Mouse (Mus musculus): ENCODE measurements around the gene Ube2e2. TPM values are rescaled to one million over a fixed set of nuclear protein-coding genes. Genes with fewer than 3 reads are reported as not detected.
"Not testable (repeated sequence)": the region's sequence is repeated elsewhere in the genome, so short reads cannot be mapped to it uniquely, and the experiment has no call there.

Gene Ube2e2
- total and polyA plus RNA-seq, 2 experiments from 2014 or later: 38.5 to 44.5 TPM

DNA sequence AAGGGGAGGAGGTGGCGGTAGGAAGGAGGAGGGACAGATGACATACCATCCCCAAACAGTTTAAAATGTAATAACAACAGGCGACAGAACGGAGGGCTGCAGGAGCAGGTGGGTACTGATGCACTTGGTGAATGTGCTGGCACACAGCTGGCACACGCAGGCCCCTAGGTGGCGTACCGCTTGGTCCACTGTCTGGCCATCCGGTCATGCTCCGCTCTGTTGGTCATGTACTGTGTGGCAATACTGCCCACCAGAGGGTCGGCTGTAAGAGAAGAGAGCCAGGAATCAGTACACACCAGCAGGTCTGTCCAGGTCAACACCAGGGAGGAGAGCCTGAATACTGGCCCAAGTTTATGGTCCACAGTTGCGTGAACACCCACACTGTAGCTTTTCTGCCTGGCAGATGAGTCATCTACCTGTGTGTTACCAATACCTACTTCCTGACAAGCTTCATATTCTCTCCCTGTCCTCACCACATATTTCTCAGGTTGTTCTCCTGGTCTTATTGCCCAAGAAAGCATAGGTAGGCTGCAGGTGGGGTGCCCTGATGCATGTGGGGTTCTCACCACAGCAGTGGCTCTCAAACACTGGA, 319.8 kb downstream of the Ube2e2 start:
- H3K27me3 ChIP-seq (ENCODE audit: control insufficient read depth, insufficient read depth, low read length): no peaks in the 10 kb centered on the region
- no peak overlapping the region for H3K27ac ChIP-seq (ENCODE audit: low read depth)
- DNase-seq (ENCODE audit: low spot score) (no peak), ATAC-seq (ENCODE audit: insufficient read depth, low read depth) (no peak)
- TF ChIP-seq CTCF (IDR thresholded peaks at IDR 0.05; ENCODE audit: low read depth): no peak
- TF ChIP-seq EP300 (IDR thresholded peaks at IDR 0.05; ENCODE audit: low read depth): no peak
- no peak overlapping the region for H3K4me3 ChIP-seq (ENCODE audit: low read depth, low read length)
- H3K9me3 ChIP-seq (replicated peaks; ENCODE audit: control insufficient read depth, low read length): no peaks in the 10 kb centered on the region
- no peak overlapping the region for H3K4me2 ChIP-seq (ENCODE audit: low read depth, low read length)
- 90% methylated on average over 10 of the region's 10 CpGs for WGBS
- H3K9ac ChIP-seq (replicated peaks; ENCODE audit: low read depth, low read length): no peak overlapping the region
- H3K4me1 ChIP-seq (ENCODE audit: control insufficient read depth, insufficient read depth): no peaks in the 10 kb centered on the region
- no peaks in the 10 kb centered on the region for H3K36me3 ChIP-seq (replicated peaks; ENCODE audit: control insufficient read depth, insufficient read depth, low read length)

- no peak overlapping the region for H3K4me3 ChIP-seq (ENCODE audit: low read depth, low read length)
- H3K9me3 ChIP-seq (replicated peaks; ENCODE audit: control insufficient read depth, low read length): no peaks in the 10 kb centered on the region
- no peaks in the 10 kb centered on the region for H3K27me3 ChIP-seq (ENCODE audit: control insufficient read depth, insufficient read depth, low read length)
- TF ChIP-seq EP300 (IDR thresholded peaks at IDR 0.05; ENCODE audit: low read depth) (no peak), CTCF (IDR thresholded peaks at IDR 0.05; ENCODE audit: low read depth) (no peak)
- 84% methylated on average over 4 of the region's 4 CpGs for WGBS
- no peak for DNase-seq (ENCODE audit: low spot score)
- H3K27ac ChIP-seq (ENCODE audit: low read depth): no peak overlapping the region
- H3K4me1 ChIP-seq (ENCODE audit: control insufficient read depth, insufficient read depth): no peaks in the 10 kb centered on the region
- H3K36me3 ChIP-seq (replicated peaks; ENCODE audit: control insufficient read depth, insufficient read depth, low read length): no peaks in the 10 kb centered on the region
- no peak overlapping the region for H3K9ac ChIP-seq (replicated peaks; ENCODE audit: low read depth, low read length)
- ATAC-seq (ENCODE audit: insufficient read depth, low read depth): no peak
- no peak overlapping the region for H3K4me2 ChIP-seq (ENCODE audit: low read depth, low read length)
These were observed 320.6 kb downstream of the Ube2e2 start for GRCm38 (mm10) chr14:18573286-18573956.

DNA sequence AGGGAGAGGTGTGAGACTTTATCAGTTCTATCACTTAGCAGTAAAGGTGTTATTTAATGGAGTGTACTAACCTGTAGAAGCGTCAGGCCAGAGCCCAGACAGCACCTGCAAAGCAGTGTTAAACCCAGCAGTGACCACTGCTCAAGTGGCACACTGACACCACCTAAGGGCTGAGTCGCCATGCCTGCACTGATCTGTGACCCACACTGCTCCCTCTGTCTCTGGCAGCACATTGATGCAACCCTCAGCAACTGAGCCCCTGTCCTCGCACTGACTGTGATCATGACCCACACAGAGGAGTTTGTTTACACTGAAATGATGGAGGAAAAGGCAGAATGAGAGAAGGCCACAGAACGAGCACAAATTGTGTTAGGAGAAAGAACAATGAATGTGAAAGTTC, 321.2 kb downstream of the Ube2e2 start:
- Histone ChIP-seq H3K27me3 (ENCODE audit: control insufficient read depth, insufficient read depth, low read length) (no peaks in the 10 kb centered on the region), H3K27ac (ENCODE audit: low read depth) (no peak overlapping the region), H3K4me3 (ENCODE audit: low read depth, low read length) (no peak overlapping the region), H3K4me2 (ENCODE audit: low read depth, low read length) (no peak overlapping the region), H3K4me1 (ENCODE audit: control insufficient read depth, insufficient read depth) (no peaks in the 10 kb centered on the region), H3K9me3 (replicated peaks; ENCODE audit: control insufficient read depth, low read length) (no peaks in the 10 kb centered on the region), H3K36me3 (replicated peaks; ENCODE audit: control insufficient read depth, insufficient read depth, low read length) (no peaks in the 10 kb centered on the region), H3K9ac (replicated peaks; ENCODE audit: low read depth, low read length) (no peak overlapping the region)
- 77% methylated on average over 4 of the region's 4 CpGs for WGBS
- TF ChIP-seq EP300 (IDR thresholded peaks at IDR 0.05; ENCODE audit: low read depth) (no peak), CTCF (IDR thresholded peaks at IDR 0.05; ENCODE audit: low read depth) (no peak)
- DNase-seq (ENCODE audit: low spot score) (no peak), ATAC-seq (ENCODE audit: insufficient read depth, low read depth) (no peak)

GRCm38 (mm10) chr14:18569615-18570014, 324.5 kb downstream of the Ube2e2 start:
- DNase-seq (ENCODE audit: low spot score): no peak
- TF ChIP-seq CTCF (IDR thresholded peaks at IDR 0.05; ENCODE audit: low read depth) (no peak), EP300 (IDR thresholded peaks at IDR 0.05; ENCODE audit: low read depth) (no peak)
- Histone ChIP-seq H3K4me2 (ENCODE audit: low read depth, low read length) (no peak overlapping the region), H3K9me3 (replicated peaks; ENCODE audit: control insufficient read depth, low read length) (no peaks in the 10 kb centered on the region), H3K27ac (ENCODE audit: low read depth) (no peak overlapping the region), H3K4me3 (ENCODE audit: low read depth, low read length) (no peak overlapping the region), H3K4me1 (ENCODE audit: control insufficient read depth, insufficient read depth) (no peaks in the 10 kb centered on the region), H3K36me3 (replicated peaks; ENCODE audit: control insufficient read depth, insufficient read depth, low read length) (no peaks in the 10 kb centered on the region), H3K27me3 (ENCODE audit: control insufficient read depth, insufficient read depth, low read length) (no peaks in the 10 kb centered on the region), H3K9ac (replicated peaks; ENCODE audit: low read depth, low read length) (no peak overlapping the region)
- no peak for ATAC-seq (ENCODE audit: insufficient read depth, low read depth)

DNA sequence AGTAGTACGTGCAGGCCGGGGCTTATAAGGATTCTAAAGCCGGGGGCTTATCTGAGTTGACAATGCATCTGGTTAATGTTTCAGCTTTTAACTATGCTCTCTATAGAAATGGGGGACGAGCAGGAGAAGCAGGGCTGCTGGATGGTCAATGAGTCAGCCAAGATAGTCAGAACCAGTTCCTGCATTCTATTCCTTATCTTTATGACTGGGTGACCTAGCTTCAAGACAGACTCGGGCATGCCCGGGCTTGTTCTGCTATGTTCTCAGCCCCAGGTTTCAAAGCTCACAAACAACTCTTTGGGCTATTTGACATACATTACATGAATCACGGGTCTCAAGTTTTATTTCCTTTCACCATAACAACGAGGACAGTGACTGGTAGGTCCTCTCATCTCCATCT, 329.1 kb downstream of the Ube2e2 start:
- H3K9me3 ChIP-seq (replicated peaks; ENCODE audit: control insufficient read depth, low read length); H3K27me3 ChIP-seq (ENCODE audit: control insufficient read depth, insufficient read depth, low read length); DNase-seq (ENCODE audit: low spot score); H3K36me3 ChIP-seq (replicated peaks; ENCODE audit: control insufficient read depth, insufficient read depth, low read length); ATAC-seq (ENCODE audit: insufficient read depth, low read depth); H3K4me2 ChIP-seq (ENCODE audit: low read depth, low read length); H3K27ac ChIP-seq (ENCODE audit: low read depth); H3K4me1 ChIP-seq (ENCODE audit: control insufficient read depth, insufficient read depth); H3K4me3 ChIP-seq (ENCODE audit: low read depth, low read length); H3K9ac ChIP-seq (replicated peaks; ENCODE audit: low read depth, low read length): not testable (repeated sequence)
- 26% methylated on average over 8 of the region's 8 CpGs for WGBS

- Histone ChIP-seq H3K4me3 (ENCODE audit: low read depth, low read length) (no peak overlapping the region), H3K4me2 (ENCODE audit: low read depth, low read length) (no peak overlapping the region), H3K4me1 (ENCODE audit: control insufficient read depth, insufficient read depth) (no peaks in the 10 kb centered on the region), H3K36me3 (replicated peaks; ENCODE audit: control insufficient read depth, insufficient read depth, low read length) (no peaks in the 10 kb centered on the region), H3K27me3 (ENCODE audit: control insufficient read depth, insufficient read depth, low read length) (no peaks in the 10 kb centered on the region), H3K9me3 (replicated peaks; ENCODE audit: control insufficient read depth, low read length) (no peaks in the 10 kb centered on the region), H3K9ac (replicated peaks; ENCODE audit: low read depth, low read length) (no peak overlapping the region), H3K27ac (ENCODE audit: low read depth) (no peak overlapping the region)
- DNase-seq (ENCODE audit: low spot score) (no peak), ATAC-seq (ENCODE audit: insufficient read depth, low read depth) (no peak)
- no peak for TF ChIP-seq EP300 (IDR thresholded peaks at IDR 0.05; ENCODE audit: low read depth)
- TF ChIP-seq CTCF (IDR thresholded peaks at IDR 0.05; ENCODE audit: low read depth): no peak
- 52% methylated on average over 1 of the region's 1 CpGs for WGBS
These were observed 338.8 kb downstream of the Ube2e2 start for GRCm38 (mm10) chr14:18555287-18555686.
